Mouse (Mus musculus): ENCODE measurements around the gene Dlk1.
"Not testable (repeated sequence)": the region's sequence is repeated elsewhere in the genome, so short reads cannot be mapped to it uniquely, and the experiment has no call there.

Dlk1 gene

GRCm38 (mm10) chr12:109439974-109440373, 12.6 kb upstream of the Dlk1 start:
- DNase-seq (ENCODE audit: low spot score): no peak

DNA sequence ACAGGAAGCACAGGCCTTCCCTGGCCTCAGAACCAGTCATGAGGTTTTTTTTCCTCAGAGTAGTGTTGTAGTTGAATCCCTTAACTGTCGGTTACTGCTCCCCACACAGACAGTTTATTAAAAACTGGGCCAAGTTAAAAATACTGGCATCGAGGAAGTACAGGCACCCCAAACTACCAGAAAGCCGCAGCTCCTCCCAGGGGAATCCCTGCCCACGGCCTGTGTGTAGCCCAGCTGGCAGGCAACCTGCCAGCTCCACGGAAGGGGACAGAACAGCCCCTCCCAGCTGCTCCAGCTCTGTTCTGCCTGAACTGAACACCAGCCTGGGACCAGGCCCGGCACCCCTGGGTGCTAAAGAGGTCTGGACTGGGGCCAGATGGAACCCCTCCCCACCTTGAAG, 11.3 kb upstream of the Dlk1 start:
- DNase-seq (ENCODE audit: low spot score): peak; percentile 8

- no peak for DNase-seq (ENCODE audit: low spot score)
Measured at GRCm38 (mm10) chr12:109442115-109442514, 10.5 kb upstream of the Dlk1 start.

GRCm38 (mm10) chr12:109443276-109443675, 9.3 kb upstream of the Dlk1 start:
- DNase-seq (ENCODE audit: low spot score): no peak

- DNase-seq (ENCODE audit: low spot score): no peak
Measured at GRCm38 (mm10) chr12:109444999-109445398, 7.6 kb upstream of the Dlk1 start.

DNA sequence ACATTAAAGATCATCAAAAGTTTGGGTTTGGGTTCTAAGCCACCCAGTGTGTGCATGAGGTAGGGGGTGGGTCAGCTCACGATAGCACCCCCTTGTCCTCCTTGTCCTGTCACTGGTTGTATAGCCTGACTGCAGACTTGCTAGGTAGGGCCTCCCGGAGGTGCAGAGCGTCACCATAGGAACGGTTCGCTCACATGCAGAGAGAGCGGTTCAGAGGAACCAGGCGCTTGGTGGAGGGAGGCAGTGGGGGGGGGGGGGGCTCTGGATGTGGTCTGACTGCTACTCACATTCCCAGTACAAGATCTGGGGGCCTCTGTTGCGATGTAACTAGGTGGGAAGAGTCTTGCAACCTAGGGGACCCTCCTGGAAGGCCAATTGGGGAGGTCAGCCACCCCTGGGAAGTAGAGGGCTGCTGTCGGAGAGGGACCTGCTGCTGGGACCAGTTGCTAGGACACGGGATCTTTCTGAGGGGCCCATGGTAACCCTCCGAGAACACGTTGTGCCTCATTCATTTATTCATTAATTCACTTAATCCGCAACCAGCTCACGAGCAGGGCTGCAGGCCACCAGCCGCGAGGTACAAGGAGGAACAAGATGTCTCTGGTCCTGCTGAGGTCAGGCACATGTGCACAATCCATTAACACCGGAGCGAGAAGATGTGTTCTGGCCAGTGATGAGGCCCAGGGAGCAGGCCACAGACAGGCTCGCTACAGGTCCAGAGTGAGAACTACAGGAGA, 7.0 kb upstream of the Dlk1 start:
- DNase-seq (ENCODE audit: low spot score): no peak

DNA sequence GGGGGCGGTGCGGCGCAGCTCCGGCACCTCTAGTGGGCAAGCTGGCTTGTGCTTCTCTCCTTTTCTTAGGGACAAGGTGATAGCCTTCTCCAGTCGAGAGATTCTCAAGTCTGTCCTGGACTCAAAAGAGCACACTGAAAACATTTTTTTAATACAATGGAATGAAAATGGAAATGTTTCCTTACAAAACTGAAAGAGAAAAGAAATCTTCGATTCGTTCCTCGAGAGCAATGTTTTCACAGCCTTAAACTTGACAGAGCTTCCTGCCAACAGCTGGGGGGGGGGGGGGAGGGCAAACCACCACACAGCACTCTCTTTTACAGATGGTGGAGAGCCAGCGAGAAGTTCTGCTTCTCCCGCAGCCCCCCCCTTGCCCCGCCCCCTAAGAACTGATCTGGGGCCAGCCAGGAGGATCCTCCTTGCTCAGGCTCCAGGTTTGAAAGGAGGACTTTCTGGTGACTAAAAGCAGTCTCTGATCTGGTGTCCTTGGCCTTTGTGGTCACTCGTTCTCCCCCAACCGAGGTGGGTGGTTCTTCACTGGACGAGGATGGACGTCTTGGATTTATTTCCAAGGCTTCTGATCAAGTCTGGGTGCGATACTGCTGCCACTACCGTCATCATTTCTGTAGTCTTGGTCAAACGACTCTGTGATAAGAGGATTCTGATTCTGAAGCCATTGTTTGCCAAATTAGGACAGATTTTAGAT, 6.2 kb upstream of the Dlk1 start:
- no peak for DNase-seq (ENCODE audit: low spot score)

DNA sequence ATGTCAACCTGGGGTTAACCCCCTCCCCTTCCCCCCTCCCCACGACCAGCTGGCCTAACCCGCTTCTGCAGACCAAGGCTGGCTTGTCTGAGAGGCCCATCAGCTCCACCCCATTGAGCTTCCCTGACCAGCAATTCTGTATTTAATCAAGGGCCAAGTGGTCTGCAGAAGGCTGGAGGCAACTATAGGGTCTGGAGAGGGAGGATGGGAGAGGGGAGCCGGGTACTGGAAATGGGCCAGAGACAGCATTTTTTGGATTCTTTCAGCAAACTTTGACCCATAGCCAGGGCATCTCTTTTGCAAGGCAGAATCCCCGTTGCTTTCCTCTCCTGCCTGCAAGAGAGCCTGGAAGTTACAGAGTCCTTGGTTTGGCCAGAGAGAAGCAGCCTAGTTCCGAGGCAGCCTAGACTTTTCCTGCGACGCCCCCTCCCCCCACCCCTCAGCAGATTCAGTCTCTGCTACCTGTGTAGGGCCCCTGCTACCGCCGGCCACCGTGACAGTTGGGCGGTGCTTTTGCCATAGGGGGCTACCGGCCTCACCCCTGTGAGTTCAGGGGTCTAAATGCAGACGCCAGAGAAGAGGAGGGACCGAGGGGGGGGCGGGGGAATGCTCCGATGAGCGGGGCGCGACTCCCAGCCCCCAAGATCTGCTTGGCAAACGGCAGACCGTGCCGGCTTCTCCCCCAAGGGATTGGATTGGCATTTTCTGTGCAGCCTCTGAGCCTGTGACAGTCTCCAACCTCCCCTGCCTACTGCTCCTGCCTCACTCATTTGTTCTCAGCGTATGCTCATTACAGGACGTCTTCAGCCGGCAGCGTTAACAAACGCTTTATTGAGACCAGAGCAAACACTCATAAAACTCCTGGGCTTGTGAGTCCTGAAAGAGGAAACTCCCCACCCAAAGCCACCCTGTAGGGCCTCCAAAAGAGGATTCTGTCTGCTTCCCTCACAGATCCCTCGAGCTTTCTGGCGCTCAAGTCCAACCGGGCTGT, 2.9 kb upstream of the Dlk1 start:
- DNase-seq (ENCODE audit: low spot score): no peak

DNA sequence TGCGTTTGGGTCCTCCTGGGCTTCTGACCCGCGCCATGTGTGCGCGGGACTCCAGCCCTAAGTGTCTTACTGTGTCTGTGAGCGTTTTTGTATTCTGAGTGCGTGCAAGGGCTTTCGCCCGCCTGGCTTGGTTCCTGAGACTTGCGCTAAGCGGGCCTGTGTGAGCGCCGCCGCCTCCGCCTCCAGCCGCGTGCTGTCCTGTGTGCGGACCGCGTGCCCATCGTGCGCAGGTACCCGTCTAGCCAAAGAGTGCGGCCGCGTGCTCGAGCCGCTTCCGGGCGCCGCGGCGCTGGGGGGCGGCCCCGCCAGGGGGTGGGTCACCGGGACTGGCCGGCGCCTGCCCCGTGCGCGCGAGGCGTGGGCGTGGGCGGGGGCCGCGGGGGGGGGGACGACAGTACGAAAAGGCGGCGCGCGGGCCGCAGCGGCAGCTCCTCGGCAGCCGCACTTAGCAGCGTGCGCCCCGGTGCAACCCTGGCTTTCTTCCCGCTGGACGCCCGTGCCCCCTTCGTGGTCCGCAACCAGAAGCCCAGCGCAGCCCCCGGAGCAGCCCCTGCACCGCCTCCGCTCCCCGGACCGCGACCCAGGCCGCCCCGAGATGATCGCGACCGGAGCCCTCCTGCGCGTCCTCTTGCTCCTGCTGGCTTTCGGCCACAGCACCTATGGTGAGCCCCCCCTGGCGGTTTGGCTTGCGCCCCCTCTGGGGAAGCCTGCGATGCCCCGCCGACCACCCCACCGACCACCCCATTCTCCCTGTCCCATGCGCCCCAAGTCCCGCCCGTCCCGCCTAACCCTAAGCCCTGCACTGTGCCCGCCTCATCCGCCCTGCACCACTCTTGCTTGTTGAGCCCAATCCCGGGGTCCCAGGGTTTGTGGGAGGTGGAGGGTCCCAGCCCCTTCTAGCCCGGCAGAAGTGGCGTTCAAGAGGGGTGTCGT, 708 bp downstream of the Dlk1 start:
- no peak for DNase-seq (ENCODE audit: low spot score)

GRCm38 (mm10) chr12:109454137-109454536, 1.5 kb downstream of the Dlk1 start:
- no peak for DNase-seq (ENCODE audit: low spot score)

DNA sequence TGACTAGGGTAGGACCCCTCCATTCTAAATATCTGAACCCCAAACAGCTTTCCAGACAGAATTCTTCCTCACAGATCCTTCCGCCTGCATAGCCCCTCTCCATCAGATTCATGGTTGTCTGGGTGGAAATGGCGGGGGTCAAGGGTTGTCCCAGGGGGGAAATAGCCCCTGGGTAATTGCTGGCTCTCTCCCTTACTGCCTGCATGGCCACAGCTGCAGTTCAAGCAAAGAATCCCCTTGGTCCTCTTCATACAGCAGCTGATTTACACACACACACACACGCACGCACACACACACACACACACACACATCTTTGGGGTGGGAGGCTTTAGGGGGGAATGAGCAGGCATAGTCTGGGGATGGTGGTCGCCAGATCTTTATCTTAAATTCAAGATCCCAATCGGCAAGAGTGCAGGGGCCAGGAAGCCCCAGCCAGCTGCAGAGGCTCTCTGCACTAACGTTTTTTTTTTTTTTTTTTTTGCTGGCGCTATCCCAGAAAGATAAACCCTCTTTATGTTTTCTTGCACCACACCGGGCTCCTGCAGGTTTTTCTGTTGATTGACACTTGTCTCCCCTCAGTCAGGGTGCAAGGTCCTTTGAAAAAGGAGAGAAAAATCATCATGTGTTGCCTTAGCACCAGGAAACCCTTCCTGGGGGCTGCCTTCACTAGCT, 4.0 kb downstream of the Dlk1 start:
- no peak for DNase-seq (ENCODE audit: low spot score)

GRCm38 (mm10) chr12:109457836-109458235, 5.2 kb downstream of the Dlk1 start:
- DNase-seq (ENCODE audit: low spot score): no peak

GRCm38 (mm10) chr12:109458896-109459295, 6.3 kb downstream of the Dlk1 start:
- no peak for DNase-seq (ENCODE audit: low spot score)

DNA sequence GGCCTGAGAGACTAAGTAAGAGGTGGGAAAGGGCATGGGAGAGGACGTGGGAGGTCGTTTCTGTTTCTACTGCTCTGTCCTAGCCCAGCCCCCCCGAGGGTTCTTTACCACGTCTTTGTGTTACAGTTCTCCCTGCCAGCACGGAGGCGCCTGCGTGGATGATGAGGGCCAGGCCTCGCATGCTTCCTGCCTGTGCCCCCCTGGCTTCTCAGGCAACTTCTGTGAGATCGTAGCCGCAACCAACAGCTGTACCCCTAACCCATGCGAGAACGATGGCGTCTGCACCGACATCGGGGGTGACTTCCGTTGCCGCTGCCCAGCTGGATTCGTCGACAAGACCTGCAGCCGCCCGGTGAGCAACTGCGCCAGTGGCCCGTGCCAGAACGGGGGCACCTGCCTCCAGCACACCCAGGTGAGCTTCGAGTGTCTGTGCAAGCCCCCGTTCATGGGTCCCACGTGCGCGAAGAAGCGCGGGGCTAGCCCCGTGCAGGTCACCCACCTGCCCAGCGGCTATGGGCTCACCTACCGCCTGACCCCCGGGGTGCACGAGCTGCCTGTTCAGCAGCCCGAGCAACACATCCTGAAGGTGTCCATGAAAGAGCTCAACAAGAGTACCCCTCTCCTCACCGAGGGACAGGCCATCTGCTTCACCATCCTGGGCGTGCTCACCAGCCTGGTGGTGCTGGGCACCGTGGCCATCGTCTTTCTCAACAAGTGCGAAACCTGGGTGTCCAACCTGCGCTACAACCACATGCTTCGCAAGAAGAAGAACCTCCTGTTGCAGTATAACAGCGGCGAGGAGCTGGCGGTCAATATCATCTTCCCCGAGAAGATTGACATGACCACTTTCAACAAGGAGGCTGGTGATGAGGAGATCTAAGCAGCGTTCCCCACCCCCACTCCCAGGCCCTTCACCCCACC, 7.1 kb downstream of the Dlk1 start:
- no peak for DNase-seq (ENCODE audit: low spot score)

- no peak for DNase-seq (ENCODE audit: low spot score)
Measured at GRCm38 (mm10) chr12:109462594-109462993, 10.0 kb downstream of the Dlk1 start.

GRCm38 (mm10) chr12:109467417-109467816, 14.8 kb downstream of the Dlk1 start:
- DNase-seq (ENCODE audit: low spot score): not testable (repeated sequence)

GRCm38 (mm10) chr12:109469793-109470192, 17.2 kb downstream of the Dlk1 start:
- DNase-seq (ENCODE audit: low spot score): no peak

DNA sequence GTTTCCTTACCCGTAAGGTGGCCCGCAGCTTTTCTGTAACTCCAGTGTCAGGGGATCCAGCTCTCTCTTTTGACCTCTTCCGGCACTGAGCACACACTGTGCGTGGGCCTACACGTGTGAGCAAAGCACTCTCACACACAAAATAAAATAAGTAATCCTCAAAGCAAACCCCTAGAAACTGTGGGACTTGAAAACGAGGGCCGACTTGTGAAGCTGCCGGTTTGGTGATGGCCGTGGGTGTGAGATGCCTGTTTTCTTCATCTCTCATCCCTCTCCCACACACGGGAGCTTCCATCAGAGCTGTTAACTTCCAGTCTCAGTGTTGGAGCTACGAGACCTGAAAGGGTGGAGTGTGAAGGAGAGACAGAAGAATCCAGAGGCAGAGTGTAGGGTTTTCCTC, 20.0 kb downstream of the Dlk1 start:
- no peak for DNase-seq (ENCODE audit: low spot score)

- no peak for DNase-seq (ENCODE audit: low spot score)
Measured at GRCm38 (mm10) chr12:109473575-109473976, 21.0 kb downstream of the Dlk1 start.

- DNase-seq (ENCODE audit: low spot score): no peak
Measured at GRCm38 (mm10) chr12:109474187-109474606, 21.6 kb downstream of the Dlk1 start.

Measured in spleen, adult 12 weeks (tissue).